Comparison of ENCODE assay signal across 10 mouse cellular contexts in genomic region chr2:163480191-163480825, GRCm38 (mm10). TPM values are rescaled to one million over a fixed set of nuclear protein-coding genes. Genes with fewer than 3 reads are reported as not detected.
DNase-seq lines count a peak whose midpoint lies in the region; ATAC-seq and TF ChIP-seq lines count a peak whose summit lies in the region.
"Had no signal": no experiment of that assay in that cellular context is flagged by ENCODE, and none has a peak within 500 bp of the region (broad histone marks: within the 10 kb centered on the region; RNA-seq: fewer than 3 reads in every experiment).

No protein-coding gene starts in this region.

- H3K9ac ChIP-seq in forebrain, embryonic 13.5 days: no peak overlapping the region
- H3K9ac ChIP-seq in heart, embryonic 12.5 days: no peak overlapping the region
- H3K9ac ChIP-seq: lung, embryonic 15.5 days had no signal

- ATAC-seq in forebrain, embryonic 13.5 days: no peak
- no peak for ATAC-seq in heart, embryonic 12.5 days (ENCODE audit: insufficient number of reproducible peaks, low FRiP score)

- peak; percentile 44; the same call in 1 of the 2 replicates for TF ChIP-seq CTCF in bone marrow macrophage, adult 2 months (IDR thresholded peaks at IDR 0.05; ENCODE audit: low read depth, low read length)

- no peak overlapping the region for H3K4me3 ChIP-seq in forebrain, embryonic 10.5 days
- H3K4me3 ChIP-seq in forebrain, embryonic 13.5 days: no peak overlapping the region
- no peak overlapping the region for H3K4me3 ChIP-seq in bone marrow macrophage, adult 2 months (ENCODE audit: insufficient read depth, low read length)
- no peak overlapping the region for H3K4me3 ChIP-seq in heart, embryonic 12.5 days
- H3K4me3 ChIP-seq: lung, embryonic 15.5 days had no signal

- H3K4me2 ChIP-seq in forebrain, embryonic 13.5 days: no peak overlapping the region
- H3K4me2 ChIP-seq in heart, embryonic 12.5 days: no peak overlapping the region
- H3K4me2 ChIP-seq: lung, embryonic 15.5 days had no signal

- intact Hi-C loops in left cerebral cortex, postnatal 36 days (cut with DNase I): no loop called here

- peak; percentile 22 for DNase-seq in forebrain, embryonic 10.5 days (ENCODE audit: extremely low spot score, low spot score)
- peak; percentile 61 for DNase-seq in 3134 (ENCODE audit: extremely low read depth, insufficient read length, low spot score)
- peak; percentile 19 to 61 for DNase-seq in kidney, postnatal 36 days
- no peak for DNase-seq in yolk sac, embryonic 10.5 days (ENCODE audit: low spot score)
- no peak for DNase-seq in left cerebral cortex, postnatal 36 days (ENCODE audit: low spot score in 2 of 2)
- DNase-seq: heart, postnatal 36 days had no signal

- H3K9me3 ChIP-seq in forebrain, embryonic 10.5 days: no peaks in the 10 kb centered on the region
- H3K9me3 ChIP-seq in forebrain, embryonic 13.5 days (replicated peaks): no peaks in the 10 kb centered on the region
- H3K9me3 ChIP-seq in heart, embryonic 12.5 days (replicated peaks): no peaks in the 10 kb centered on the region
- H3K9me3 ChIP-seq: lung, embryonic 15.5 days had no signal

- no peak for TF ChIP-seq POLR2A in bone marrow macrophage, adult 2 months (IDR thresholded peaks at IDR 0.05; ENCODE audit: borderline replicate concordance, low read depth, low read length)

- peaks cover 19% of the 10 kb centered on the region for H3K4me1 ChIP-seq in forebrain, embryonic 10.5 days
- peaks cover 5% of the 10 kb centered on the region; the same call in 1 of the 2 replicates for H3K4me1 ChIP-seq in forebrain, embryonic 13.5 days
- no peaks in the 10 kb centered on the region for H3K4me1 ChIP-seq in bone marrow macrophage, adult 2 months (ENCODE audit: control insufficient read depth, insufficient read depth, low read length)
- peaks cover 8% of the 10 kb centered on the region for H3K4me1 ChIP-seq in heart, embryonic 12.5 days (replicated peaks)
- H3K4me1 ChIP-seq: lung, embryonic 15.5 days had no signal

- WGBS in forebrain, embryonic 10.5 days: 49% methylated on average over 18 of the region's 18 CpGs
- WGBS in forebrain, embryonic 13.5 days: 52% methylated on average over 18 of the region's 18 CpGs
- WGBS in heart, embryonic 12.5 days: 46% methylated on average over 18 of the region's 18 CpGs

- H3K27me3 ChIP-seq in forebrain, embryonic 10.5 days (ENCODE audit: poor library complexity, severe bottlenecking): peaks cover 29% of the 10 kb centered on the region
- H3K27me3 ChIP-seq in forebrain, embryonic 13.5 days: peaks cover 21% of the 10 kb centered on the region
- H3K27me3 ChIP-seq in heart, embryonic 12.5 days (replicated peaks): peaks cover 34% of the 10 kb centered on the region

- no peak overlapping the region for H3K27ac ChIP-seq in forebrain, embryonic 10.5 days
- H3K27ac ChIP-seq in forebrain, embryonic 13.5 days: no peak overlapping the region
- no peak overlapping the region for H3K27ac ChIP-seq in bone marrow macrophage, adult 2 months (ENCODE audit: insufficient read depth, low read depth, low read length)
- no peak overlapping the region for H3K27ac ChIP-seq in heart, embryonic 12.5 days (ENCODE audit: poor library complexity, severe bottlenecking)
- H3K27ac ChIP-seq: lung, embryonic 15.5 days had no signal

- no peaks in the 10 kb centered on the region for H3K36me3 ChIP-seq in forebrain, embryonic 10.5 days (replicated peaks)
- H3K36me3 ChIP-seq in forebrain, embryonic 13.5 days (ENCODE audit: poor library complexity, severe bottlenecking): no peaks in the 10 kb centered on the region
- H3K36me3 ChIP-seq in heart, embryonic 12.5 days: no peaks in the 10 kb centered on the region
- H3K36me3 ChIP-seq: lung, embryonic 15.5 days had no signal

RNA-seq across cellular contexts. Expression of gene Fitm2, which starts 7.9 kb away (rescaled TPM):
- polyA plus RNA-seq in forebrain, embryonic 10.5 days (2016; fragmentation: Nextera tagmentation; extraction: Ambion mirVana): 10.9 and 11.1 TPM in 2 replicates
- polyA plus RNA-seq in forebrain, embryonic 13.5 days (2015; fragmentation: Nextera tagmentation; extraction: Ambion mirVana): 10.2 and 11.0 TPM in 2 replicates
- polyA plus RNA-seq in bone marrow macrophage, adult 2 months (2012; ENCODE audit: insufficient read depth, insufficient read length, missing spikeins): 2.0 and 2.6 TPM in 2 replicates
- 10 to 100 TPM; 18.8 to 19.3 TPM for total RNA-seq in left cerebral cortex, postnatal 36 days (2021)
- polyA plus RNA-seq in heart, embryonic 12.5 days (2016; fragmentation: Nextera tagmentation; extraction: Ambion mirVana): 14.2 and 15.5 TPM in 2 replicates

RNA-seq across cellular contexts. Expression of gene R3hdml, which starts 11.8 kb away (rescaled TPM):
- not detected in 2 replicates for polyA plus RNA-seq in forebrain, embryonic 10.5 days (2016; fragmentation: Nextera tagmentation; extraction: Ambion mirVana)
- 0.16 TPM in 1 of 2 replicates, not detected in the other for polyA plus RNA-seq in forebrain, embryonic 13.5 days (2015; fragmentation: Nextera tagmentation; extraction: Ambion mirVana)
- polyA plus RNA-seq in bone marrow macrophage, adult 2 months (2012; ENCODE audit: insufficient read depth, insufficient read length, missing spikeins): not detected in 2 replicates
- not detected for total RNA-seq in left cerebral cortex, postnatal 36 days (2021)
- polyA plus RNA-seq in heart, embryonic 12.5 days (2016; fragmentation: Nextera tagmentation; extraction: Ambion mirVana): not detected in 2 replicates
- total RNA-seq: heart, postnatal 36 days had no signal

RNA-seq across cellular contexts. Expression of gene Hnf4a, which starts 26.3 kb away (rescaled TPM):
- not detected in 2 replicates for polyA plus RNA-seq in forebrain, embryonic 10.5 days (2016; fragmentation: Nextera tagmentation; extraction: Ambion mirVana)
- polyA plus RNA-seq in forebrain, embryonic 13.5 days (2015; fragmentation: Nextera tagmentation; extraction: Ambion mirVana): not detected in 2 replicates
- polyA plus RNA-seq in bone marrow macrophage, adult 2 months (2012; ENCODE audit: insufficient read depth, insufficient read length, missing spikeins): not detected in 2 replicates
- total RNA-seq in left cerebral cortex, postnatal 36 days (2021): not detected
- polyA plus RNA-seq in heart, embryonic 12.5 days (2016; fragmentation: Nextera tagmentation; extraction: Ambion mirVana): 0.17 and 0.18 TPM in 2 replicates
- total RNA-seq: heart, postnatal 36 days had no signal

RNA-seq across cellular contexts. Expression of gene Gdap1l1, which starts 42.0 kb away (rescaled TPM):
- polyA plus RNA-seq in forebrain, embryonic 10.5 days (2016; fragmentation: Nextera tagmentation; extraction: Ambion mirVana): 10.0 and 11.8 TPM in 2 replicates
- polyA plus RNA-seq in forebrain, embryonic 13.5 days (2015; fragmentation: Nextera tagmentation; extraction: Ambion mirVana): 79.5 and 82.0 TPM in 2 replicates
- 0.63 and 0.89 TPM in 2 replicates for polyA plus RNA-seq in bone marrow macrophage, adult 2 months (2012; ENCODE audit: insufficient read depth, insufficient read length, missing spikeins)
- 10 to 100 TPM; 72.6 to 73.9 TPM for total RNA-seq in left cerebral cortex, postnatal 36 days (2021)
- 0.19 and 0.63 TPM in 2 replicates for polyA plus RNA-seq in heart, embryonic 12.5 days (2016; fragmentation: Nextera tagmentation; extraction: Ambion mirVana)
- total RNA-seq: heart, postnatal 36 days had no signal

RNA-seq across cellular contexts. Expression of gene Oser1, which starts 55.8 kb away (rescaled TPM):
- polyA plus RNA-seq in forebrain, embryonic 10.5 days (2016; fragmentation: Nextera tagmentation; extraction: Ambion mirVana): 86.8 and 95.5 TPM in 2 replicates
- polyA plus RNA-seq in forebrain, embryonic 13.5 days (2015; fragmentation: Nextera tagmentation; extraction: Ambion mirVana): 80.1 and 83.3 TPM in 2 replicates
- 68.5 and 74.8 TPM in 2 replicates for polyA plus RNA-seq in bone marrow macrophage, adult 2 months (2012; ENCODE audit: insufficient read depth, insufficient read length, missing spikeins)
- 10 to 100 TPM; 24.3 to 25.0 TPM for total RNA-seq in left cerebral cortex, postnatal 36 days (2021)
- 55.3 and 57.2 TPM in 2 replicates for polyA plus RNA-seq in heart, embryonic 12.5 days (2016; fragmentation: Nextera tagmentation; extraction: Ambion mirVana)

Comparison
In these comparisons a context has a peak if more than half of its experiments do, and no peak if none do; other contexts are left out.
1. DNase-seq: peak in forebrain, embryonic 10.5 days (single experiment), 3134 (single experiment) and kidney, postnatal 36 days (2 of 2); none in yolk sac, embryonic 10.5 days (single experiment) and left cerebral cortex, postnatal 36 days (0 of 2).